Mouse (Mus musculus) stomach, postnatal 0 days (tissue): ENCODE results near the gene Lrig2. TPM values are rescaled to one million over a fixed set of nuclear protein-coding genes. Genes with fewer than 3 reads are reported as not detected.

ENCODE experiments used
- ATAC-seq: fragments of 200-750 bp; cut with Nextera tagmentation; 2 replicates; pipeline ENCODE4 v1.8.0; 2017; ENCODE audit not compliant: low FRiP score, low TSS enrichment
- DNase-seq: peaks from one replicate; pipeline ENCODE4 v3.0.0-alpha.2; 2016; ENCODE audit warnings: low spot score
- H3K27ac ChIP-seq: fragments of 300-500 bp; sonication (generic); replicated peaks from 2 replicates; pipeline ENCODE4 v1.5.1; 2014; ENCODE audit warnings: mild to moderate bottlenecking, control low read depth
- H3K27me3 ChIP-seq: fragments of 300-500 bp; sonication (generic); 2 replicates; pipeline ENCODE4 v1.6.1; 2014; ENCODE audit warnings: low read length; ENCODE audit not compliant: control insufficient read depth, insufficient read depth
- H3K36me3 ChIP-seq: fragments of 300-500 bp; sonication (generic); 2 replicates; pipeline ENCODE4 v1.6.1; 2014; ENCODE audit warnings: low read length, mixed read lengths; ENCODE audit not compliant: control insufficient read depth, insufficient read depth
- H3K4me1 ChIP-seq: fragments of 300-500 bp; sonication (generic); replicated peaks from 2 replicates; pipeline ENCODE4 v1.6.1; 2014; ENCODE audit warnings: antibody characterized with exemption; ENCODE audit not compliant: control insufficient read depth, insufficient read depth
- H3K4me2 ChIP-seq: fragments of 300-500 bp; sonication (generic); replicated peaks from 2 replicates; pipeline ENCODE4 v1.6.1; 2014; ENCODE audit warnings: low read depth, mild to moderate bottlenecking, control low read depth, moderate library complexity
- H3K4me3 ChIP-seq: fragments of 300-500 bp; sonication (generic); 2 replicates; pipeline ENCODE4 v1.5.1; 2014; ENCODE audit warnings: low read depth, low read length, control low read depth
- H3K9ac ChIP-seq: fragments of 300-500 bp; sonication (generic); 2 replicates; pipeline ENCODE4 v1.6.1; 2014; ENCODE audit warnings: mild to moderate bottlenecking, low read length, control low read depth, mixed read lengths
- H3K9me3 ChIP-seq: fragments of 300-500 bp; sonication (generic); 2 replicates; pipeline ENCODE4 v1.6.1; 2016; ENCODE audit warnings: low read length; ENCODE audit not compliant: control insufficient read depth
- CTCF ChIP-seq: IDR thresholded peaks from 2 replicates; pipeline ENCODE4 v1.5.1; 2016; ENCODE audit warnings: antibody characterized with exemption, low read depth, mild to moderate bottlenecking, moderate library complexity
- EP300 ChIP-seq: optimal IDR thresholded peaks from 2 replicates; pipeline ENCODE3; 2016; ENCODE audit warnings: antibody characterized with exemption
- WGBS: fragments of 180-500 bp; shearing (Covaris S2); extraction: QIAGEN DNeasy Blood & Tissue Kit; methylation state at CpG from one replicate; pipeline ENCODE4 v1.1.7; 2014; 5-methylcytosine and 5-hydroxymethylcytosine counted together
- polyA plus RNA-seq: library from polyadenylated mRNA; unstranded; fragments of >200 nt; fragmentation: Nextera tagmentation; extraction: Ambion mirVana; gene quantifications from 2 replicates; pipeline ENCODE4 v1.2.1, GENCODE M21; 2015

Gene Lrig2
- polyA plus RNA-seq, 1 experiment from 2014 or later, result 6.0 TPM

- WGBS, result 84% methylated on average over 3 of the region's 3 CpGs
- no peak overlapping the region for H3K4me3 ChIP-seq
- TF ChIP-seq CTCF (no peak), EP300 (no peak)
Observed at GRCm38 (mm10) chr3:104518411-104518810, 6.7 kb upstream of the Lrig2 start.

GRCm38 (mm10) chr3:104517161-104517560 lies 5.4 kb upstream of the Lrig2 start:
- no peak for DNase-seq
- no peak for TF ChIP-seq EP300
- peak; percentile 51 for TF ChIP-seq CTCF
- no peak overlapping the region for H3K9ac ChIP-seq
- H3K4me3 ChIP-seq, result no peak overlapping the region
- no peak overlapping the region for H3K27ac ChIP-seq
- no peaks in the 10 kb centered on the region for H3K27me3 ChIP-seq
- 87% methylated on average over 5 of the region's 5 CpGs for WGBS
- no peaks in the 10 kb centered on the region for H3K4me1 ChIP-seq
- H3K4me2 ChIP-seq, result no peak overlapping the region
- no peak for ATAC-seq
- H3K36me3 ChIP-seq, result no peaks in the 10 kb centered on the region
- no peaks in the 10 kb centered on the region for H3K9me3 ChIP-seq

More at GRCm38 (mm10) chr3:104518411-104518810, 6.7 kb upstream of the Lrig2 start:
- no peaks in the 10 kb centered on the region for H3K27me3 ChIP-seq
- H3K27ac ChIP-seq, result no peak overlapping the region
- no peak overlapping the region for H3K4me2 ChIP-seq
- no peak for ATAC-seq
- no peaks in the 10 kb centered on the region for H3K9me3 ChIP-seq
- H3K4me1 ChIP-seq, result no peaks in the 10 kb centered on the region
- no peaks in the 10 kb centered on the region for H3K36me3 ChIP-seq
- no peak for DNase-seq
- H3K9ac ChIP-seq, result no peak overlapping the region

- Histone ChIP-seq H3K27ac (no peak overlapping the region), H3K27me3 (no peaks in the 10 kb centered on the region), H3K4me1 (no peaks in the 10 kb centered on the region), H3K36me3 (no peaks in the 10 kb centered on the region), H3K9me3 (no peaks in the 10 kb centered on the region), H3K9ac (no peak overlapping the region), H3K4me3 (no peak overlapping the region), H3K4me2 (no peak overlapping the region)
- DNase-seq, result no peak
- no peak for ATAC-seq
- no peak for TF ChIP-seq CTCF
- peak; percentile 71 for TF ChIP-seq EP300
- WGBS, result 39% methylated on average over 2 of the region's 2 CpGs
Observed at GRCm38 (mm10) chr3:104514510-104514909, 2.8 kb upstream of the Lrig2 start.

- Histone ChIP-seq H3K9me3 (no peaks in the 10 kb centered on the region), H3K4me2 (peak overlapping the region; percentile 58), H3K36me3 (no peaks in the 10 kb centered on the region), H3K9ac (peak overlapping the region; percentile 59), H3K27me3 (no peaks in the 10 kb centered on the region), H3K4me1 (no peaks in the 10 kb centered on the region), H3K27ac (peak overlapping the region; percentile 82), H3K4me3 (peak overlapping the region; percentile 95)
- TF ChIP-seq CTCF (no peak), EP300 (no peak)
- 22% methylated on average over 5 of the region's 5 CpGs for WGBS
- DNase-seq, result no peak
- ATAC-seq, result no peak
Observed at GRCm38 (mm10) chr3:104512424-104512748, 668 bp upstream of the Lrig2 start.

GRCm38 (mm10) chr3:104510771-104511429 lies 818 bp downstream of the Lrig2 start:
- Histone ChIP-seq H3K4me2 (peak overlapping the region; percentile 59), H3K4me1 (no peaks in the 10 kb centered on the region), H3K36me3 (no peaks in the 10 kb centered on the region), H3K9ac (peak overlapping the region; percentile 90), H3K9me3 (no peaks in the 10 kb centered on the region), H3K27me3 (no peaks in the 10 kb centered on the region), H3K27ac (peak overlapping the region; percentile 95), H3K4me3 (peak overlapping the region; percentile 95)
- peak; percentile 33 for ATAC-seq
- DNase-seq, result no peak
- under 1% methylated on average over 14 of the region's 14 CpGs for WGBS
- TF ChIP-seq CTCF (no peak), EP300 (no peak)

GRCm38 (mm10) chr3:104501648-104502047 lies 10.1 kb downstream of the Lrig2 start:
- Histone ChIP-seq H3K9me3 (no peaks in the 10 kb centered on the region), H3K4me1 (no peaks in the 10 kb centered on the region), H3K27me3 (no peaks in the 10 kb centered on the region), H3K4me2 (no peak overlapping the region), H3K27ac (no peak overlapping the region), H3K4me3 (no peak overlapping the region), H3K36me3 (no peaks in the 10 kb centered on the region), H3K9ac (no peak overlapping the region)
- DNase-seq (no peak), ATAC-seq (no peak)
- 71% methylated on average over 2 of the region's 2 CpGs for WGBS
- TF ChIP-seq EP300 (no peak), CTCF (no peak)
